Mouse (Mus musculus): ENCODE data around the gene Ash1l.

DNA sequence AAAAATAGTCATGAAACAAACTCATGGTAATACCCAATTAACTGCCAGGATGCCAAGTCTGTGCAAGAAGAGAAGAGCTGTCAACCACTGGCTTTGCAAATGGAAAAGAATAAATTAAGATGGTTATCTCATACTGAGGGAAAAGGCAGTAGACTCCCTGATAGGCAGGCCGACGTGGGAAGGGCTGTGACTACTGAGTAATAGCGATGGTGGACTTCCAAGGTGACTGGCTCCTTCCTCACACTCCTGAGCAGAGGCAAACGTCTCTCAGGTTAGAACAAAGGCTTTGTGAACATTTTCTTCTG, 152.8 kb downstream of the Ash1l start:
- no peak for TF ChIP-seq CTCF (IDR thresholded peaks at IDR 0.05; ENCODE audit: low read depth)
- TF ChIP-seq EP300 (IDR thresholded peaks at IDR 0.05; ENCODE audit: low read depth), result no peak

Data from heart, postnatal 0 days (tissue).